Mouse (Mus musculus): ENCODE results near the gene Blm.

- TF ChIP-seq CTCF (IDR thresholded peaks at IDR 0.05; ENCODE audit: extremely low read depth, insufficient read depth, low read length): no peak
- no peak for TF ChIP-seq POLR2A (IDR thresholded peaks at IDR 0.05; ENCODE audit: extremely low read depth, insufficient read depth, low read length)
Observed at GRCm38 (mm10) chr7:80418036-80418435, 116.9 kb downstream of the Blm start.
